Mouse (Mus musculus): ENCODE measurements at regions not wholly inside any gene's neighbourhood (a gene's known extent, or its start where the extent isn't known, plus 50 kb on each side); places are given as distances from the start of the nearest gene placed in this dataset.
A peak's percentile ranks its signal among the peaks of the same experiment; 100 is the strongest.

GRCm38 (mm10) chr19:26834564-26834963, 51.1 kb upstream of the Gm815 start:
- DNase-seq (ENCODE audit: low read depth, low spot score), result peak; percentile 16

Data from A20 (cell line).